Mouse (Mus musculus): ENCODE measurements around the gene Tet3.

- TF ChIP-seq CTCF (IDR thresholded peaks at IDR 0.05; ENCODE audit: borderline replicate concordance, insufficient read depth, low read length) (no peak), POLR2A (IDR thresholded peaks at IDR 0.05; ENCODE audit: low read depth, low read length) (no peak)
These were observed 35.4 kb downstream of the Tet3 start for GRCm38 (mm10) chr6:83423400-83424052.
